Mouse (Mus musculus) spleen, adult 2 months (tissue): ENCODE measurements around the gene Clic1.

Experiments used
- CTCF ChIP-seq: fragments of 200-500 bp; IDR thresholded peaks from 2 replicates; pipeline ENCODE4 v1.5.1; 2011; ENCODE audit warnings: mild to moderate bottlenecking, inconsistent platforms; ENCODE audit not compliant: insufficient read depth, insufficient read length, insufficient replicate concordance; ENCODE audit errors: extremely low read depth
- POLR2A ChIP-seq: fragments of 200-500 bp; IDR thresholded peaks from 2 replicates; pipeline ENCODE4 v1.6.1; 2011; ENCODE audit warnings: low read depth, low read length, inconsistent platforms

DNA sequence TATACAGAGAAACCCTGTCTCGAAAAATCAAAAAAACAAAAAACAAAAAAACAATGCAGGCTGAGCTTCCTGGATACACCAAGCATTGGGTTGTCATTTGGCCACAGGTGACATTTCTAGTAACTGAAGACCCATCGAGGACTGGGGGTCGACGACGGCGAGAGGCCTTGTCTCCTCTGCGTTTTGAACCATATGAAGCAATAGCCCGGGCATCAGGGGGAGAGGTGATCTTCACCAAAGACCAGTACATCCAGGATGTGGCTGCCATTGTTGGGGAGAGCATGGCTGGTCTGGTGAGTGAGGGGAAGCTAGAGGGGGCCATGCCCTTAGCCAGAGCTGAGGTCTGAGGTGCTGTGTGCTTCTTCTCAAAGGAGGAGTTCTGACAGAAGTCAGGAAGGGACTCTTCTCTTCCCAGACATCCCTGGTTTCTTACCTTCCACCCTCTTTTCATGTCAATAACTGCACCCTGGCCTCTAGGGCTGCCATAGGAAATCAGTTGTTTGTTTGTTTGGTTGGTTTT is 27.2 kb upstream of the Clic1 start:
- TF ChIP-seq CTCF (no peak), POLR2A (no peak)
